Mouse (Mus musculus) NIH3T3 (cell line): ENCODE data around the gene Msgn1.

Experiments
- DNase-seq: peaks from one replicate; pipeline ENCODE4 v3.0.0-alpha.2; 2012; ENCODE audit warnings: low read depth

The Msgn1 gene

DNA sequence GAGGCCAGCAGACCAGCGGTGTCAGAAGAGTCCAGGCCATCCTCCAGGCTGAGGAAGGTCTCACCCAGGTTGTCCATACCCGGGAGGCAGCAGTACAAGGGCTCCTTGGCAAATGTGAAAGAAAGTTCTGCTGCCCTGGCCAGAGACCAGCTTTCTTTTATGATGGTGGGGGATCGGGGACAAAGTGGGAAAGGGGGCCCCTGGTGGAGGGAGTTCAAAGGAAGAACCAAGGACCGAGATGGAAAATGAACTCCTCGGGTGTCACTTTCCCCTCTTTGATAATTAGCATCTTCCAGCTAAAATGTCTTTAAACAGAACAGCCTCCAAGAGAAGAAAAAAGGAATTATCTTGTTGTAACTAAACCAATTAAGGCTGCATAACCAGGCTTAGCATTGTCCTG, at the start of gene Msgn1:
Gene Msgn1, minus strand, starts transcription at position 101 of the 400 bp plus-strand sequence.
- DNase-seq: no peak

GRCm38 (mm10) chr12:11250322-11250721, 41.5 kb upstream of the Msgn1 start:
- DNase-seq: no peak

DNA sequence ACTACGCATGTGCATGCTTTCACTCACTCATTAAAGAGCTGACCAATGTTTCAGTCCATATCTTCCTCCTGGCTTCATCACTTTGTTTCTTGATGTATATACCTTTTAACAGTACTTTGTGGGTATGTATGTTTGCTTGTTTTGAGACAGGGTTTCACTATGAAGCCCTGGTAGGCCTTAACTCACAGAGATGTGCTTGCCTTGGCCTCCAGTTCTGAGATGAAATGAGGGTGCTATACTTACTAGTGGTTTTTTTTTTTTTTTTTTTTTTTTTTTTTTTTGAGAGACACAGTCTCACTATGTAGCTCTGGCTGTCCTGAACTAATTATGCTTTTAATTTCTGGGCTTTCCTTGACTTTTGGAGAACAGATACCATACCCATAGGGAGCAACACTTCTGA, 38.7 kb upstream of the Msgn1 start:
- DNase-seq: no peak

DNA sequence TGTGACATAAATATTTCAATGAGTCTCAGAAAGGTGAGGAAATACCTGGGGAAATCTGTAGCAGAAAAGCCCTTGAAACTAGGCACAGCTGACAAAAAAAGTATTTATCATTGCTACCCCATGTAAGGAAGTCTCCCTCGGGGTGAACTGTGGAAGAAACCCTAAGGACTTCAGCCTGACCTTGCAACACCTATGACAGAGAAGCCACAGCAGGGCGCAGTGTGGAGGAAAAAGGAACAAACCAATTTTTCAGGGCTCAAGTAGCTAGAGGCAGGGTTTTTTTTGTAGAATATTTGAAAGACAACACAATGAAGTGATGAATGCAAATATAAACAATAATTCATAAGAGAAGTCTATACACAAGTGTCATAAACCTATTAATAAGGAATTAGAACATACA, 27.2 kb upstream of the Msgn1 start:
- DNase-seq: no peak

GRCm38 (mm10) chr12:11230267-11230666, 21.5 kb upstream of the Msgn1 start:
- DNase-seq: no peak

- DNase-seq: no peak
These were observed 17.9 kb upstream of the Msgn1 start for GRCm38 (mm10) chr12:11226529-11227268.

DNA sequence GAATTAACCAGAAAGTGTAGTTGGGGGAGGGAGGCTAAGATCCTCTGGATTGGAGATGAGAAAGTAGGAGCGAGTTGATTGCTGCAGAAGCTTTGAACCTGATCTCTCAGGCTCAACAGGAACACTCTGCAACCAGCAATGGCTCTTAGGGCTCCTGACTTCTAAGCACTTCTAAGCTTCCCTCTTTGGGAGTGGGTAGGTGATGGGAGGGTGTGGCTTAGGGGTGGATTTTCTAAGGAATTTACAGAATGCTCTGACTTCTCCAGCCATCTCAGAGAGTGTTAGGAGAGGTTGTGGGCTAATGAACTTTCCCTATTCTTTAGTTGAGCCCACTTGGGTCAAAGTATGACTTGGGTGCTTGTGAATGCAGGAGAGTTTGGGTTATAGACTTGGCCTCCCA, 17.4 kb upstream of the Msgn1 start:
- DNase-seq: no peak

GRCm38 (mm10) chr12:11224722-11225121, 15.9 kb upstream of the Msgn1 start:
- DNase-seq: no peak

- no peak for DNase-seq
These were observed 14.3 kb upstream of the Msgn1 start for GRCm38 (mm10) chr12:11223090-11223489.

DNA sequence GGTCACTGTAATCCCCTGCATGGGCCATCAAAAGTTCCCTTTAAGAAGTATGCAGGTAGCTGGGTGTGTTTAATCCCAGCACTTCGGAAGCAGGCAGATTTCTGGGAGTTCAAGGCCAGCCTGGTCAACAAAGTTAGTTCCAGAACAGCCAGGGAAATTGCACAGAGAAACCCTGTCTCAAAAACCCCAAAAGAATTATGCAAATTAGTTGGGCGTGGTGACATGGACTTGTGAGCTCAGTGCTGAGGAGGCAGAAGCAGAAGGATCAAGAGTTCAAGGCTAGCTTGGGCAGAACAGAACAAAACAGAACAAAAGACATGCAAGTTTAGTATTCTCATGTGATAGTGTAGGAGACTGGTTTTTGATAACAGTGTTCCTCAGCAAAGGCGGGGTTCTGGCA, 13.8 kb upstream of the Msgn1 start:
- DNase-seq: no peak

DNA sequence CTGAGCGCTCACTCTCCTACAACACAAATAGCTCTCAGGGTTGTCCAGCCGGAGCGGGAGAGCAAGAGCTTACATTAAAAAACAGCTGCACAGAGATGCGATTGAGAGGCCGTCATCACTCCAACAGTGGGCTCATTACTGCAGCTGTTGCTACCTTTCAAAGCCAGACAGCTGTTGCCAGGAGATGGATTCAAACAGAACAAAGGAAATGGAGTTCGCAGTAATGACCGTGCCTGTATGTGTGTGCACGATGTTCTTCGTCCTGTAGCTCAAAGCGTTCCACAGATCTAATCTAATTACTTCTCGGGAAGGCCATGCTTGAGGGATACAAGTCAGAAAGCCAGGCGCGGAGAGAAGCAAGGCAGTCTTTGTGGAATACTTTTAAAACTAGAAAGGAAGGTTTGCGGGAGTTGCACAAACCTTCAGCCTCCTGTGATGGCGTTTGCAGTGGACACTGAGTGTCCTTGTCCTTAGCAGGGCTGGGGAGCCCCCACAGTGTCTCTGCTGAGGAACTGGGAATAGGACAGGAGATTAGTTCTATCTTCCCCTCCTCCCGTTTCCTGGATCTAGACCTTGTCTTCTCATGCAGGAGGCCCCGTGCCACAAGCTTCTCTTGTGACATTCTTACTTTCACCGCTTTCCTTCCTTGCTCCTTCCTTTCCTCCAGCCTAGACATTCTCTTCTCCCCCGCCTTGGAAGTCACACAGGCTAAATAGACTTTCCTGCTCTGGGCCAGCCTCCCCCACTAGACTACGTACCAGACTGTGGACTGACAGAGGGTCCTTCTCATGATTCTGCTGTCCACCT, 13.0 kb upstream of the Msgn1 start:
- DNase-seq: no peak

GRCm38 (mm10) chr12:11217726-11218250, 9.0 kb upstream of the Msgn1 start:
- no peak for DNase-seq

GRCm38 (mm10) chr12:11216454-11216853, 7.7 kb upstream of the Msgn1 start:
- no peak for DNase-seq

DNA sequence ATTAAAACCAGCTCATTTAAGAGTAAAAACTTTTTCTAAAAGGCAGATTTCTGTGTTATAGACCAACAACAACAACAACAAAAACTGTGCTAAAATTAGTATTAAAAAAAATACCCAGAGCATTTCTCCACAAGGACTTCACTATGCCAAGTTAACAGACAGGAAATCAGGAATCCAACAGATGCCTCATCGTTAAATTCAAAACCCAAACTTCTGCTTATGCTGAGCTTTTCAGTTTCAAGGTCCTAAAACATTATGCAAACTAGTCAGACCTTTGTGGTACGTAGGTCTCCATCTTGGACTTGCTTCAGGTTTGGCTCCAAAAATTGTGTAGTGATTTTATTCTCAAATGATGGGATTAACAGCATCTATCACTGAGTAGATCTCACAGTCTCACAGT, 6.8 kb upstream of the Msgn1 start:
- DNase-seq: no peak

DNA sequence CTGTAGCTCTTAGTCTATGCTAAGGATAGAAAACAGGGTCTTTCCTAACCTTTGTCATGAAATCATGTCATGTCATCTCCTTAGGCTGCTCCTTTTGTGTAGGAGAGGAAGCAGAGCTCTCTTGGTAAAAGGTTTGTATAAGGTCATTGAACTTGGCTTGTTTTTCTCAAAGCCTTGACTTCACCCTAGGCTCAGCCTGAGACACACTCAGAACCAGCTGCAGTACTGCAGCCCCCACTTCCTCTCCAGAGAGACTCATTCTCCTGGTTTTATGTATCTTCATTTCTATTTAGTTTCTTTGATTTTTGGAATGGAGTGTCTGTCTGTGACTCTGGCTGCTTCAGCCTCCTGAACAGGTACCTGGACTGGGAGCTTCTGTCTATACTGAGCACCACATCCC, 6.0 kb upstream of the Msgn1 start:
- no peak for DNase-seq

DNA sequence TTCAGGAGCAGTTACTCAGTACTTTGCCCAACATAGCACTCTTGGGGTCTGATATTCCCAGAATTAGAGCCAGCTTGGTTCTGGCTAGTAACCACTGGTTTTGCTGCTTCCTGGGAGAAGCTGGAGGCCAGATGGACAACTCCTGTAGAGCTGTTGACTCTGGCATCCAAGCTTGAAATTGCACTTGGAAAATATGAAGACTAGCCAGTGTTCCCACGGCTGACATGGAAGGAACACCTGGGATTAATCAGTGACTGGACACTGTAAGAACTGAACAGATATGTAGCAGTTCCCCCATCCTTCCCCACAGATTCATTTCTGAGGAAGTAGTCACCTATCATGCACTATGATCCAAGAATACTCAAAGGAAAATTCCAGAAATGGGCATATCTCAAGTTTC, 4.1 kb upstream of the Msgn1 start:
- DNase-seq: peak; percentile 35

GRCm38 (mm10) chr12:11210361-11210760, 1.6 kb upstream of the Msgn1 start:
- no peak for DNase-seq

DNA sequence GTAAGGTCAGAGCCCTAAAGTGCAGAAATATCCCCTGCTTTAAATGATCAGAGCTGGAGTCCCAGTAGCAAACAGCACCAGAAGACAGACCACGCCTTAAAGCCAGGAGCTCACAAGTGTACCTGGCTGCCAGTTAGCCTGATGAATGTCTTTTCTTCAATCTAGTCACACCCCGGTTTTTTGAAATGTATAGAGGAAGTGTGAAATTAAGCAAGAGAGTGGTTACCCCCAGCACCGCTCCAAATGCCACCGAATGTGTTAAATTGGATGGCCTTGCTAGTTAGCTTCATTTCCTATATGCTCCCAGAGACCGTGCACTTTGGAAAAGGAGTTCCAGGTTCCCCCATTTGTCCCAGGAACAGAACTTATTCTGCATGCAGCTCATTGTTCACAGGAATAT, 864 bp upstream of the Msgn1 start:
- no peak for DNase-seq

- DNase-seq: no peak
These were observed 2.5 kb downstream of the Msgn1 start for GRCm38 (mm10) chr12:11206321-11206720.

DNA sequence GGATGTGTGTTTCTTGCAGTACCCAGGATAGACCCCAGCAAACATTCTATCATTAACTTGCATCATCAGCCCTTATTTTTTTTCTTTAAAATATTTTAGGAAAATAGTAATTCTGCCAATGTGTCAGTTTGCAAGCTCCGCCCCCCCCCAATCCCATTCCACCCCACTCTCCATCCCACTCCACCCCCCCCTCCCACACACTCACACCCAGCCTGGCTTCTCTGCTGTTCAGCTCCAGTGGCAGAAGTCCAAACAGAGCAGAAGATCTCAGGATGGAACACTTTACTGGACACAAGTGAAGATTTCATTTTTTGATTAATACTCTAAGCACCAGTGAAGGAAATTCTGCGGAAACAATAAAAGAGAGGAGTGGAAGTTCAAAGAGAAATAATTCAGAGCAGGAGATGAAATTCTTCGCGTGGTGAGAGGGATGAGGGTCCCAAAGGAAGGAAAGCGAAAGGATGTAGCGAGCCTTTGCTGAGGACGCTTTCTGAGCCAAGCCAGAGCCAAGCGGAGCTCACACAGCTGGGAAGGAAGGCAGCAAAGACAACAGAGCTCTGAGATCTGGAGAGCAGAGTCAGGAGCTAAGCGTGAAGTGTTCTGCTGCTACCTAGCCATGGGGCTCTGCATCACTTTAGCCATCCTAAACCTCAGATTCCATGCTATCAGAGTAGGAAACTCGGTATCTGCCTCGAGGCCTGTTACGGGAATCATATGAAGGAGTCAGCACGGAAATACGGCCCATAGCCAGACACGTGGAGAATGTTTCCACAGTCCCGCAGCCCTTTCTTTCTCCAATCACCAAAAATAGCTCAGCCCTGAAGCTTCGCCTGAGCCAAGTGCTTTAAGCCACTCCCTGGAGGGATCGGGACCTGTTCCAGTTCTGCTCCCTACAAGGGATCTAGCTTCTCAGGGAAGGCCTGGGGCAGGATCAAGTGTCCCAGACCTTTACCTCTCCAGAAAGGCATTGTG, 4.8 kb downstream of the Msgn1 start:
- DNase-seq: peak; percentile 37

GRCm38 (mm10) chr12:11202476-11202875, 6.3 kb downstream of the Msgn1 start:
- no peak for DNase-seq

GRCm38 (mm10) chr12:11200711-11201110, 8.1 kb downstream of the Msgn1 start:
- no peak for DNase-seq
